Mouse (Mus musculus): ENCODE data around the gene D230025D16Rik. TPM values are rescaled to one million over a fixed set of nuclear protein-coding genes. Genes with fewer than 3 reads are reported as not detected.

The D230025D16Rik gene
- polyA plus RNA-seq, 1 experiment: 17.2 TPM

GRCm38 (mm10) chr8:105207675-105208273 lies 17.2 kb upstream of the D230025D16Rik start:
- TF ChIP-seq CTCF (IDR thresholded peaks at IDR 0.05; ENCODE audit: control insufficient read depth, insufficient read depth, low read length): no peak
- no peak for TF ChIP-seq POLR2A (IDR thresholded peaks at IDR 0.05; ENCODE audit: borderline replicate concordance, control insufficient read depth, low read depth, low read length)
- no peak overlapping the region for H3K4me3 ChIP-seq (replicated peaks; ENCODE audit: control insufficient read depth, low read depth, low read length)
- no peaks in the 10 kb centered on the region for H3K4me1 ChIP-seq (ENCODE audit: control insufficient read depth, insufficient read depth, low read length)
- 68% methylated on average over 2 of the region's 2 CpGs for WGBS
- H3K27ac ChIP-seq (ENCODE audit: control insufficient read depth, insufficient read depth, low read depth, low read length, poor library complexity): no peak overlapping the region

- TF ChIP-seq POLR2A (IDR thresholded peaks at IDR 0.05; ENCODE audit: borderline replicate concordance, control insufficient read depth, low read depth, low read length): no peak
- no peak for TF ChIP-seq CTCF (IDR thresholded peaks at IDR 0.05; ENCODE audit: control insufficient read depth, insufficient read depth, low read length)
- Histone ChIP-seq H3K4me3 (replicated peaks; ENCODE audit: control insufficient read depth, low read depth, low read length) (no peak overlapping the region), H3K4me1 (ENCODE audit: control insufficient read depth, insufficient read depth, low read length) (no peaks in the 10 kb centered on the region), H3K27ac (ENCODE audit: control insufficient read depth, insufficient read depth, low read depth, low read length, poor library complexity) (no peak overlapping the region)
- WGBS: 61% methylated on average over 1 of the region's 1 CpGs
Measured at GRCm38 (mm10) chr8:105209153-105210110, 15.5 kb upstream of the D230025D16Rik start.

GRCm38 (mm10) chr8:105214104-105214503 lies 10.8 kb upstream of the D230025D16Rik start:
- H3K4me3 ChIP-seq (replicated peaks; ENCODE audit: control insufficient read depth, low read depth, low read length): no peak overlapping the region
- no peak overlapping the region for H3K27ac ChIP-seq (ENCODE audit: control insufficient read depth, insufficient read depth, low read depth, low read length, poor library complexity)
- TF ChIP-seq POLR2A (IDR thresholded peaks at IDR 0.05; ENCODE audit: borderline replicate concordance, control insufficient read depth, low read depth, low read length): no peak
- no peak for TF ChIP-seq CTCF (IDR thresholded peaks at IDR 0.05; ENCODE audit: control insufficient read depth, insufficient read depth, low read length)
- WGBS: 91% methylated on average over 5 of the region's 5 CpGs
- H3K4me1 ChIP-seq (ENCODE audit: control insufficient read depth, insufficient read depth, low read length): no peaks in the 10 kb centered on the region

GRCm38 (mm10) chr8:105217926-105218522 lies 6.9 kb upstream of the D230025D16Rik start:
- no peak overlapping the region for H3K27ac ChIP-seq (ENCODE audit: control insufficient read depth, insufficient read depth, low read depth, low read length, poor library complexity)
- TF ChIP-seq CTCF (IDR thresholded peaks at IDR 0.05; ENCODE audit: control insufficient read depth, insufficient read depth, low read length): 0 out of 2 replicates have a peak, but pooled peaks have one; percentile 2
- TF ChIP-seq POLR2A (IDR thresholded peaks at IDR 0.05; ENCODE audit: borderline replicate concordance, control insufficient read depth, low read depth, low read length): no peak
- WGBS: 72% methylated on average over 5 of the region's 5 CpGs
- no peak overlapping the region for H3K4me3 ChIP-seq (replicated peaks; ENCODE audit: control insufficient read depth, low read depth, low read length)
- H3K4me1 ChIP-seq (ENCODE audit: control insufficient read depth, insufficient read depth, low read length): no peaks in the 10 kb centered on the region

- Histone ChIP-seq H3K4me3 (replicated peaks; ENCODE audit: control insufficient read depth, low read depth, low read length) (no peak overlapping the region), H3K27ac (ENCODE audit: control insufficient read depth, insufficient read depth, low read depth, low read length, poor library complexity) (no peak overlapping the region)
- 79% methylated on average over 7 of the region's 7 CpGs for WGBS
Measured at GRCm38 (mm10) chr8:105223850-105224249, 1.1 kb upstream of the D230025D16Rik start.

GRCm38 (mm10) chr8:105225272-105225593 lies 288 bp downstream of the D230025D16Rik start:
- TF ChIP-seq CTCF (IDR thresholded peaks at IDR 0.05; ENCODE audit: control insufficient read depth, insufficient read depth, low read length): no peak
- no peak for TF ChIP-seq POLR2A (IDR thresholded peaks at IDR 0.05; ENCODE audit: borderline replicate concordance, control insufficient read depth, low read depth, low read length)
- Histone ChIP-seq H3K4me1 (ENCODE audit: control insufficient read depth, insufficient read depth, low read length) (peaks cover 1% of the 10 kb centered on the region; the same call in 1 of the 2 replicates), H3K4me3 (replicated peaks; ENCODE audit: control insufficient read depth, low read depth, low read length) (peak overlapping the region; percentile 89), H3K27ac (ENCODE audit: control insufficient read depth, insufficient read depth, low read depth, low read length, poor library complexity) (peak overlapping the region; percentile 89)
- under 1% methylated on average over 27 of the region's 27 CpGs for WGBS

More at GRCm38 (mm10) chr8:105223850-105224249, 1.1 kb upstream of the D230025D16Rik start:
- peaks cover 1% of the 10 kb centered on the region; the same call in 1 of the 2 replicates for H3K4me1 ChIP-seq (ENCODE audit: control insufficient read depth, insufficient read depth, low read length)
- TF ChIP-seq CTCF (IDR thresholded peaks at IDR 0.05; ENCODE audit: control insufficient read depth, insufficient read depth, low read length) (no peak), POLR2A (IDR thresholded peaks at IDR 0.05; ENCODE audit: borderline replicate concordance, control insufficient read depth, low read depth, low read length) (no peak)

- TF ChIP-seq POLR2A (IDR thresholded peaks at IDR 0.05; ENCODE audit: borderline replicate concordance, control insufficient read depth, low read depth, low read length) (no peak), CTCF (IDR thresholded peaks at IDR 0.05; ENCODE audit: control insufficient read depth, insufficient read depth, low read length) (no peak)
- H3K27ac ChIP-seq (ENCODE audit: control insufficient read depth, insufficient read depth, low read depth, low read length, poor library complexity): peak overlapping the region; percentile 56
- 11% methylated on average over 6 of the region's 6 CpGs for WGBS
Measured at GRCm38 (mm10) chr8:105225917-105226316, 972 bp downstream of the D230025D16Rik start.

More at GRCm38 (mm10) chr8:105225917-105226316, 972 bp downstream of the D230025D16Rik start:
- Histone ChIP-seq H3K4me3 (replicated peaks; ENCODE audit: control insufficient read depth, low read depth, low read length) (peak overlapping the region; percentile 89), H3K4me1 (ENCODE audit: control insufficient read depth, insufficient read depth, low read length) (peaks cover 1% of the 10 kb centered on the region; the same call in 1 of the 2 replicates)

Data from bone marrow, adult 2 months (tissue).